Mouse (Mus musculus): ENCODE results near the gene Pcgf1. TPM values are rescaled to one million over a fixed set of nuclear protein-coding genes. Genes with fewer than 3 reads are reported as not detected.

The Pcgf1 gene
- polyA plus RNA-seq, 1 experiment: 13.0 TPM

DNA sequence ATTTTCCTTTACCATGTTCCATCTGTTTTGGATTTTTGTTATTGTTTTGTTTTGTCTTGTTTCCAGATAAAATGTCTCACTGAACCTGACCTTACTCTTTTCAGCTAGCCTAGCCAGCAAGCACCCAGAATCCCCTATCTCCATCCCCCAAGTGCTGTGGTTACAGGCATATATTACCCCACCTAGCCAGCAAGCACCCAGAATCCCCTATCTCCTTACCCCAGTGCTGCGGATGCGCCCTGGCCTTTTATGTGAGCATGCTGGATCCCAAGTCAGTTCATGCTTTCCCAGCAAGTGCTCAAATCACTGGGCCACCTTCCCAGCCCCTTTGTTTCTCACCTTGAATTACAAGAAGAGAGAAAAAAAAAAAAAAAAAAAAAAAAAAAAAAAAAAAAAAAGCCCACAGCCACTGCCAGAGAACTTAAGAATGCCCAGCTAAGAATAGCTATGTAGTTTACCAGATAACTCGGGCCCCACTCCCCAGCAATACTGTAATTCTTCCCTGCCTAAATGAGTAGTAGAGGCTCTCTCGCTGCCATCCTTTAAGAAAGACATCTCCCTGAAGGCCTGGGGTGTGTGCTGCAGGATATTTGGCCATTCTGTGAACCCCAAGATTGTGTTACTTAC is 34.0 kb downstream of the Pcgf1 start:
- H3ac ChIP-seq (ENCODE audit: control insufficient read depth, insufficient read length): no peak overlapping the region
- H3K4me3 ChIP-seq: no peak overlapping the region
- peaks cover 3% of the 10 kb centered on the region for H3K36me3 ChIP-seq (ENCODE audit: control insufficient read depth, insufficient read depth)
- TF ChIP-seq MAX (IDR thresholded peaks at IDR 0.05; ENCODE audit: low read depth) (no peak), MYOG (IDR thresholded peaks at IDR 0.05; ENCODE audit: control insufficient read depth in 1 of 3, insufficient read depth in 1 of 3, insufficient read length in 2 of 3, low read depth in 2 of 3) (no peak), TCF12 (IDR thresholded peaks at IDR 0.05; ENCODE audit: insufficient read depth, poor library complexity, severe bottlenecking) (no peak), TCF3 (IDR thresholded peaks at IDR 0.05; ENCODE audit: insufficient read length, low read depth) (no peak), USF1 (IDR thresholded peaks at IDR 0.05; ENCODE audit: low read depth) (no peak), MYOD1 (IDR thresholded peaks at IDR 0.05; ENCODE audit: control insufficient read depth in 1 of 3, insufficient read length in 2 of 3, low read depth in 2 of 3) (no peak), POLR2AphosphoS2 (IDR thresholded peaks at IDR 0.05; ENCODE audit: insufficient read length, low read depth) (no peak), CEBPB (IDR thresholded peaks at IDR 0.05; ENCODE audit: insufficient read depth, poor library complexity, severe bottlenecking) (no peak), SRF (IDR thresholded peaks at IDR 0.05; ENCODE audit: control insufficient read depth, insufficient read length, low read depth) (no peak), POLR2A (IDR thresholded peaks at IDR 0.05; ENCODE audit: insufficient read length, low read depth) (no peak), REST (IDR thresholded peaks at IDR 0.05; ENCODE audit: insufficient read depth, insufficient read length) (no peak)
- no peak overlapping the region for H3K4me2 ChIP-seq (ENCODE audit: low read depth)
- no peaks in the 10 kb centered on the region for H3K27me3 ChIP-seq (ENCODE audit: control insufficient read depth, insufficient read depth, insufficient read length)
- peaks cover 26% of the 10 kb centered on the region for H3K79me2 ChIP-seq (ENCODE audit: control insufficient read depth, insufficient read depth)

DNA sequence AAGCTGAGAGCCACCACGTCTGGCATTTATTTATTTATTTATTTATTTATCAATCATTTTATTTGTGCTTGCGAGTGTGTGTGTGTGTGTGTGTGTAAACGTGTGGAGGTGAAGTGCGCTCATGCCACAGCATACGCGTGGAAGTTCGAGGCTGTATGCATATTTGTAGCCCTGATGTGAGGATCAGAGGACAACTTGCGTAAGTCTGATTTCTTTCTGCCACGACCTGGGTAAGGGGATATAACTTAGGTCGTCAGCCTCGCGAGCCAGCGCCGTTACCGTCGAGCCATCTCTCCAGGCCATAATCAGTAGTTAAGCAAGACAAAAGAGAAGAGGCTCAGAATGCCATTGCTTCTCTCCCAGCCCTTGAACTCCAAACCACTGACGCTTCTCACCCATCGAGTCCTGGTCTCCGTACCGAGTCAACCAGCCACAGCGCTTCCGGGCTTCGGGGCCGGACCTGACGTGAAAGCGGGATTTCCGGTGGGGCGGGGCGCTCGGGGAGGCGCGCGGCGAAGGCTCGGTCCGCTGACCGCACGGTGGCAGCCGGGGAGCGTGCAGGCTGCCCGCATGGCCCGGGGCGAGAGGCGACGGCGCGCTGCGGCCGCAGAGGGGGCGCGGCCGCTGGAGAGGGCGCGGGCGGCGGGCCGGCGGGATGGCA is 37.5 kb downstream of the Pcgf1 start, which contains the start of gene Mogs:
Gene Mogs, plus strand, starts transcription at position 486 of the 661 bp plus-strand sequence.
- H3K36me3 ChIP-seq (ENCODE audit: control insufficient read depth, insufficient read depth): peaks cover 3% of the 10 kb centered on the region
- peak within 1 kb of the TSS; percentile 88 for H3K4me2 ChIP-seq (ENCODE audit: low read depth)
- peaks cover 20% of the 10 kb centered on the region for H3K79me2 ChIP-seq (ENCODE audit: control insufficient read depth, insufficient read depth)
- no peaks in the 10 kb centered on the region for H3K27me3 ChIP-seq (ENCODE audit: control insufficient read depth, insufficient read depth, insufficient read length)
- H3ac ChIP-seq (ENCODE audit: control insufficient read depth, insufficient read length): peak within 1 kb of the TSS; percentile 90
- TF ChIP-seq POLR2A (IDR thresholded peaks at IDR 0.05; ENCODE audit: insufficient read length, low read depth) (peak; percentile 93), POLR2AphosphoS2 (IDR thresholded peaks at IDR 0.05; ENCODE audit: insufficient read length, low read depth) (peak; percentile 83), MYOG (IDR thresholded peaks at IDR 0.05; ENCODE audit: control insufficient read depth in 1 of 3, insufficient read depth in 1 of 3, insufficient read length in 2 of 3, low read depth in 2 of 3) (no peak), REST (IDR thresholded peaks at IDR 0.05; ENCODE audit: insufficient read depth, insufficient read length) (no peak), MAX (IDR thresholded peaks at IDR 0.05; ENCODE audit: low read depth) (no peak), SRF (IDR thresholded peaks at IDR 0.05; ENCODE audit: control insufficient read depth, insufficient read length, low read depth) (no peak), E2F4 (IDR thresholded peaks at IDR 0.05; ENCODE audit: insufficient read depth) (no peak), MYOD1 (IDR thresholded peaks at IDR 0.05; ENCODE audit: control insufficient read depth in 1 of 3, insufficient read length in 2 of 3, low read depth in 2 of 3) (peak in 1 of 3 experiments; percentile 10), TCF12 (IDR thresholded peaks at IDR 0.05; ENCODE audit: insufficient read depth, poor library complexity, severe bottlenecking) (no peak)
- peak within 1 kb of the TSS; percentile 75 for H3K4me3 ChIP-seq

DNA sequence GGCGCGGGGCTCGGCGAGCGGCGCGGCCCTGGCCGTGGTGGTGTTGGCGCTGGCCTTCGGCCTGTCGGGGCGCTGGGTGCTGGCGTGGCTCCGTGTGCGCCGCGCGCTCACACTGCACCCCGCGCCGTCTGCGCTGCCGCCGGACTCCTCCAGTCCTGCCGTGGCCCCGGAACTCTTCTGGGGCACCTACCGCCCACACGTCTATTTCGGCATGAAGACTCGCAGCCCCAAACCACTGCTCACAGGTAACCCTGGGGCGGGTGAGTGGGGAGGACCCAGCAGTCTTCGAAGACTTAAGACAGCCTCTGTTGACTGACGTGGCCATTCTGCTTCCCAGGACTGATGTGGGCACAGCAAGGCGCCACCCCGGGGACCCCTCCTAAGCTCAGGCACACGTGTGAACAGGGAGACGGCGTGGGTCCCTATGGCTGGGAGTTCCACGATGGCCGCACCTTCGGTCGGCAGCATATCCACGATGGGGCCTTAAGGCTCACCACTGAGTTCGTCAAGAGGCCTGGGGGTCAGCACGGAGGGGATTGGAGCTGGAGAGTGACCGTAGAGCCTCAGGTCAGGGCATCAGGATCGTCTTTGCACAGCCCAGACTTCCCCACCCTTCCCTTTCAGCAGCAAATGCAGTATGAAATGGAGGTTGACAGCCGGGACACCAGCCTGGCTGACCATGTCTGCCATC is 38.2 kb downstream of the Pcgf1 start:
- Histone ChIP-seq H3K79me2 (ENCODE audit: control insufficient read depth, insufficient read depth) (peaks cover 20% of the 10 kb centered on the region), H3K27me3 (ENCODE audit: control insufficient read depth, insufficient read depth, insufficient read length) (no peaks in the 10 kb centered on the region), H3K4me3 (peak overlapping the region; percentile 75), H3K36me3 (ENCODE audit: control insufficient read depth, insufficient read depth) (no peaks in the 10 kb centered on the region), H3K4me2 (ENCODE audit: low read depth) (peak overlapping the region; percentile 88), H3ac (ENCODE audit: control insufficient read depth, insufficient read length) (peak overlapping the region; percentile 90)
- no peak for TF ChIP-seq MAX (IDR thresholded peaks at IDR 0.05; ENCODE audit: low read depth)
- no peak for TF ChIP-seq SRF (IDR thresholded peaks at IDR 0.05; ENCODE audit: control insufficient read depth, insufficient read length, low read depth)
- no peak for TF ChIP-seq MYOG (IDR thresholded peaks at IDR 0.05; ENCODE audit: control insufficient read depth in 1 of 3, insufficient read depth in 1 of 3, insufficient read length in 2 of 3, low read depth in 2 of 3)
- TF ChIP-seq POLR2A (IDR thresholded peaks at IDR 0.05; ENCODE audit: insufficient read length, low read depth): no peak
- TF ChIP-seq MYOD1 (IDR thresholded peaks at IDR 0.05; ENCODE audit: control insufficient read depth in 1 of 3, insufficient read length in 2 of 3, low read depth in 2 of 3): no peak
- no peak for TF ChIP-seq POLR2AphosphoS2 (IDR thresholded peaks at IDR 0.05; ENCODE audit: insufficient read length, low read depth)
- no peak for TF ChIP-seq TCF12 (IDR thresholded peaks at IDR 0.05; ENCODE audit: insufficient read depth, poor library complexity, severe bottlenecking)
- no peak for TF ChIP-seq USF1 (IDR thresholded peaks at IDR 0.05; ENCODE audit: low read depth)
- TF ChIP-seq CEBPB (IDR thresholded peaks at IDR 0.05; ENCODE audit: insufficient read depth, poor library complexity, severe bottlenecking): no peak
- no peak for TF ChIP-seq TCF3 (IDR thresholded peaks at IDR 0.05; ENCODE audit: insufficient read length, low read depth)
- no peak for TF ChIP-seq E2F4 (IDR thresholded peaks at IDR 0.05; ENCODE audit: insufficient read depth)
- TF ChIP-seq REST (IDR thresholded peaks at IDR 0.05; ENCODE audit: insufficient read depth, insufficient read length): no peak

DNA sequence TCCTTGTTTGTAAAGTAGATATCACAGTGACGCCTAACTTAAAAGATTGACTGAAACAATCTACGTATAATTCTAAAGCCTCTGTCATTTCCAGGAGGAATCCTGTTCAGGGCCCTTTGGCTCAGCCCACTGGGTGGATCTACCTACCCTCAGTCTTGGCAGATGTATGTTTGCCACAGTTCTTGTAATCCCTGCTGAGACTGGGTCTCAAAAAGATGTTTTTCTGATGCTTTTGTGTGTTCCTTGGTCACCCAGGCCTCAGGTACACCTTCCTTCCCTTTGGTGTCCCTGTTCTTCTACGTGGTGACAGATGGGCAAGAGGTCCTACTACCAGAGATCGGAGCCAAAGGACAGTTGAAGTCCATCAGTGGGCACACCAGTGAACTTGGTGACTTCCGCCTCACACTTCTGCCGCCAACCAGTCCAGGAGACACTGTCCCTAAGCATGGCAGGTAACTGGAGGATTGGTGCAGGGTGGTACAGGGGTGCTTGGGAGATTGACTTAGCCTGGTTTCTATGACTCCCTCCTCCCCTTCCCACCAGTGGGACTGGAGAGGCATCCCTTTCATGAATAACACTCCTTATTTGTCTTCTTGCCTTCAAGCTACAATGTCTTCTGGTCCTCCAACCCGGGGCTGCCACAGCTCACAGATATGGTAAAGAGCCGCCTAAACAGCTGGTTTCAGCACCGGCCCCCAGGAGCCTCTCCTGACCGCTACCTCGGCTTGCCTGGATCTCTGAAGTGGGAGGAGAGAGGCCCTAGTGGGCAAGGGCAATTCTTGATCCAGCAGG is 38.9 kb downstream of the Pcgf1 start:
- Histone ChIP-seq H3K79me2 (ENCODE audit: control insufficient read depth, insufficient read depth) (peaks cover 21% of the 10 kb centered on the region), H3K27me3 (ENCODE audit: control insufficient read depth, insufficient read depth, insufficient read length) (no peaks in the 10 kb centered on the region), H3K4me3 (peak overlapping the region; percentile 75)

More for the DNA sequence above, 38.9 kb downstream of the Pcgf1 start:
- peak overlapping the region; percentile 90 for H3ac ChIP-seq (ENCODE audit: control insufficient read depth, insufficient read length)
- peak overlapping the region; percentile 88 for H3K4me2 ChIP-seq (ENCODE audit: low read depth)
- TF ChIP-seq MYOG (IDR thresholded peaks at IDR 0.05; ENCODE audit: control insufficient read depth in 1 of 3, insufficient read depth in 1 of 3, insufficient read length in 2 of 3, low read depth in 2 of 3) (no peak), SRF (IDR thresholded peaks at IDR 0.05; ENCODE audit: control insufficient read depth, insufficient read length, low read depth) (no peak), TCF12 (IDR thresholded peaks at IDR 0.05; ENCODE audit: insufficient read depth, poor library complexity, severe bottlenecking) (no peak), USF1 (IDR thresholded peaks at IDR 0.05; ENCODE audit: low read depth) (no peak), POLR2AphosphoS2 (IDR thresholded peaks at IDR 0.05; ENCODE audit: insufficient read length, low read depth) (peak; percentile 28), MYOD1 (IDR thresholded peaks at IDR 0.05; ENCODE audit: control insufficient read depth in 1 of 3, insufficient read length in 2 of 3, low read depth in 2 of 3) (no peak), TCF3 (IDR thresholded peaks at IDR 0.05; ENCODE audit: insufficient read length, low read depth) (no peak), REST (IDR thresholded peaks at IDR 0.05; ENCODE audit: insufficient read depth, insufficient read length) (no peak), MAX (IDR thresholded peaks at IDR 0.05; ENCODE audit: low read depth) (no peak)
- no peaks in the 10 kb centered on the region for H3K36me3 ChIP-seq (ENCODE audit: control insufficient read depth, insufficient read depth)
